ENCODE assay signal across 28 mouse cellular contexts in the genomic region with DNA sequence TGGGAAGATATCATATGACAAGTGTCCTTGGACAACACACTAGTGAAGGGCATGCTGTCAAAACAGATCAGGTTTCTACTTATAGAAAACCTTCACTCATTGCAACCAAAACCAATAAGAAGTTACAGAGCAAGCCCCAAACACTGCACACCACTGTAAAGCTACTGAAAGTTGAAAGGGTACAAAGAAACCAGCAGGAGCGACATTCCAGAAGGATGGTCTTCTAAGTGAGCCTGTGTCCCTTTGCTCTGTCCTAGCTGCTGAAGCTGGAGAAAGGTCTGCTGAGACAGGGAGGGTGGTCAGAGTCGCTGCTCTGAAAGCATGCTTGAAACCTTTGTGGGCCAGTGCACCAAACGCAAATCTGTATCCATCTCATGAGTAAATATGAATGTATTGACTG.
"Had no signal": no experiment of that assay in that cellular context is flagged by ENCODE, and none has a peak within 500 bp of the region (broad histone marks: within the 10 kb centered on the region; RNA-seq: fewer than 3 reads in every experiment).

No protein-coding gene starts in this region.

- H3K9me3 ChIP-seq: embryonic facial prominence, embryonic 10.5 days; embryonic facial prominence, embryonic 12.5 days; embryonic facial prominence, embryonic 13.5 days; embryonic facial prominence, embryonic 15.5 days; forebrain, embryonic 10.5 days; forebrain, embryonic 12.5 days; forebrain, embryonic 13.5 days; forebrain, embryonic 15.5 days had no signal

- DNase-seq: cerebellum, adult 2 months; cerebellum, adult 8-10 months; cerebellum, adult 9-10 months; cerebellum, adult 9-11 months; cerebellum, postnatal 10 days; cerebellum, postnatal 14 days; cerebellum, postnatal 25 days; cerebellum, postnatal 36 days; embryo, embryonic 11 days; forebrain, postnatal 0 days; gastrocnemius, adult 2 months; gastrocnemius, postnatal 10 days; gastrocnemius, postnatal 14 days; gastrocnemius, postnatal 25 days; gastrocnemius, postnatal 36 days; heart, adult 11 months; heart, adult 18-20 months had no signal

- H3K4me1 ChIP-seq: embryonic facial prominence, embryonic 12.5 days; embryonic facial prominence, embryonic 13.5 days; embryonic facial prominence, embryonic 15.5 days; forebrain, embryonic 10.5 days; forebrain, embryonic 12.5 days; forebrain, embryonic 13.5 days; forebrain, embryonic 15.5 days had no signal

- H3K4me3 ChIP-seq: embryonic facial prominence, embryonic 10.5 days; embryonic facial prominence, embryonic 12.5 days; embryonic facial prominence, embryonic 13.5 days; embryonic facial prominence, embryonic 15.5 days; erythroblast, embryonic 14.5 days; forebrain, embryonic 10.5 days; forebrain, embryonic 12.5 days; forebrain, embryonic 13.5 days; forebrain, embryonic 15.5 days; gastrocnemius, adult 2 months had no signal

- ATAC-seq: forebrain, embryonic 13.5 days; forebrain, embryonic 14.5 days; forebrain, embryonic 15.5 days; forebrain, embryonic 16.5 days; forebrain, postnatal 0 days had no signal

- H3K9ac ChIP-seq: embryonic facial prominence, embryonic 12.5 days; embryonic facial prominence, embryonic 13.5 days; embryonic facial prominence, embryonic 15.5 days; forebrain, embryonic 12.5 days; forebrain, embryonic 13.5 days; forebrain, embryonic 15.5 days; forebrain, postnatal 0 days had no signal

- H3K4me2 ChIP-seq: embryonic facial prominence, embryonic 12.5 days; embryonic facial prominence, embryonic 13.5 days; embryonic facial prominence, embryonic 15.5 days; forebrain, embryonic 12.5 days; forebrain, embryonic 13.5 days; forebrain, embryonic 15.5 days had no signal

- H3K36me3 ChIP-seq: embryonic facial prominence, embryonic 10.5 days; embryonic facial prominence, embryonic 12.5 days; embryonic facial prominence, embryonic 13.5 days; embryonic facial prominence, embryonic 15.5 days; forebrain, embryonic 10.5 days; forebrain, embryonic 12.5 days; forebrain, embryonic 15.5 days had no signal

- H3K27ac ChIP-seq: embryonic facial prominence, embryonic 10.5 days; embryonic facial prominence, embryonic 12.5 days; embryonic facial prominence, embryonic 13.5 days; embryonic facial prominence, embryonic 15.5 days; forebrain, embryonic 10.5 days; forebrain, embryonic 12.5 days; forebrain, embryonic 13.5 days; forebrain, embryonic 15.5 days; gastrocnemius, adult 2 months had no signal

- H3K27me3 ChIP-seq: embryonic facial prominence, embryonic 12.5 days; embryonic facial prominence, embryonic 13.5 days; embryonic facial prominence, embryonic 15.5 days; forebrain, embryonic 12.5 days; forebrain, embryonic 13.5 days; forebrain, embryonic 15.5 days had no signal
